Comparison of ENCODE assay signal across 8 mouse cellular contexts in the genomic region with DNA sequence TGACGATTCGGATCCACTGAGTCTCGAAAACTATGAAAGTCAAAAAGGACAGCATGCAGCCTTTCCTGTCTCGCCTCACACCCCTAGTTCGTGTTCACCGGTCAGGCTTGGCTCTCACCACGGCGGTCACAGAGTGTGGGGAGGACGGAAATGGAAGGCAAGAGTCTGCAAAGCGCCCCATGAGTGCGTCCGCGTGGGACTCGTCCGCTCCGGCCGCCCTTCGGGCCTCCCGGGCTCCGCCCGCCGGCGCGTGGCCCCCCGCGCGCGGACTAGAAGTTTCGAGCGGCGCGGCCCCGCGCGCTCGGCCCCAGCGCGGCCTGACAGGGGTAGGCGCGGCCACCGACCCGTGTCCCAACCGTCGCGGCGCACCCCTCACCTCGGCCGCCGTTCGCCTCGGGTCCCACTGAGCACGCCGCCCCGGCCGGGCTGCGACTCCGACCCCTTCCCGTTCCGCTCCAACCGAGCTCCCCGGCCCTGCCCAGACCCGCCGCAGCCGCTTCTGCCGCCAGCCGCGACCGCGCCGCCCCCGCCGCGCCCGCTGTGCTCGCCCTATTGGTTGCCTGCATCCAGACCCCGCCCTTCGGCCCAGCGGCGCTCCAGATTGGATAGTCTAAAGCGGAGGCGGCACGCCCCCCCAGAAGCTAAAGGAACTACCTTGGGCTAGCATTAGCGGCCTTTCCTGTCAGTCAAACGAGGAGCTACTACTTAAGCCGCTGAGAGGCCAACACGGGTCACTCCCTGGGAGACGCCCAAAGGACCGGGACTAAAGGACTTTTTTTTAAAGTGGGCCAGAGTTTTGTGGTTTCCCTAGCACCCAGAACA. TPM values are rescaled to one million over a fixed set of nuclear protein-coding genes. Genes with fewer than 3 reads are reported as not detected.
DNase-seq lines count a peak whose midpoint lies in the region; ATAC-seq lines count a peak whose summit lies in the region.

Gene Pacsin2, minus strand, starts transcription at position 524 of the 822 bp plus-strand sequence.

- no peaks in the 10 kb centered on the region for H3K9me3 ChIP-seq in hindbrain, embryonic 12.5 days (replicated peaks)

- peak; percentile 99 for DNase-seq in Muller cell, postnatal 12 days (ENCODE audit: inconsistent ontology term)
- peak; percentile 82 for DNase-seq in cerebellum, adult 9-11 months
- peak; percentile 93 to 95 for DNase-seq in frontal cortex, postnatal 10 days (ENCODE audit: low spot score in 2 of 2)
- DNase-seq in layer of hippocampus, postnatal 14 days (ENCODE audit: low spot score in 2 of 2), result peak; percentile 91 to 96
- peak; percentile 99 for DNase-seq in lung, postnatal 14 days
- peak; percentile 90 for DNase-seq in retina, adult 2 months (ENCODE audit: low read depth, low spot score)
- peak; percentile 95 to 96 for DNase-seq in thymus, postnatal 36 days

- peak; percentile 98 for ATAC-seq in hindbrain, embryonic 12.5 days (ENCODE audit: low FRiP score)

- H3K27me3 ChIP-seq in hindbrain, embryonic 12.5 days, result no peaks in the 10 kb centered on the region

- H3K4me3 ChIP-seq in hindbrain, embryonic 12.5 days, result peak within 1 kb of the TSS; percentile 77

- no peaks in the 10 kb centered on the region for H3K36me3 ChIP-seq in hindbrain, embryonic 12.5 days

- under 1% methylated on average over 83 of the region's 88 CpGs for WGBS in hindbrain, embryonic 12.5 days

- peak within 1 kb of the TSS; percentile 85 for H3K9ac ChIP-seq in hindbrain, embryonic 12.5 days

- peak within 1 kb of the TSS; percentile 40; the same call in 1 of the 2 replicates for H3K27ac ChIP-seq in hindbrain, embryonic 12.5 days

- H3K4me1 ChIP-seq in hindbrain, embryonic 12.5 days, result peaks cover 10% of the 10 kb centered on the region

- H3K4me2 ChIP-seq in hindbrain, embryonic 12.5 days (replicated peaks), result peak within 1 kb of the TSS; percentile 82

RNA-seq across cellular contexts. Expression of gene Pacsin2, which starts in this region (rescaled TPM):
- 46.9 and 47.7 TPM in 2 replicates for polyA plus RNA-seq in hindbrain, embryonic 12.5 days (2016; fragmentation: Nextera tagmentation; extraction: Ambion mirVana)
- 10 to 100 TPM; 50.2 to 55.7 TPM for total RNA-seq in layer of hippocampus, postnatal 14 days (2021)

Comparison
In these comparisons a context has a peak if more than half of its experiments do, and no peak if none do; other contexts are left out.
1. Peak in every context shown above with its lines: DNase-seq, ATAC-seq, H3K4me3 ChIP-seq and H3K27ac ChIP-seq.